Comparison of ENCODE assay signal across 24 mouse cellular contexts in genomic region chr8:3482240-3482740, GRCm38 (mm10). TPM values are rescaled to one million over a fixed set of nuclear protein-coding genes. Genes with fewer than 3 reads are reported as not detected.
DNase-seq lines count a peak whose midpoint lies in the region; ATAC-seq and TF ChIP-seq lines count a peak whose summit lies in the region.
"Had no signal": no experiment of that assay in that cellular context is flagged by ENCODE, and none has a peak within 500 bp of the region (broad histone marks: within the 10 kb centered on the region; RNA-seq: fewer than 3 reads in every experiment).

No protein-coding gene starts in this region.

- WGBS in liver, embryonic 13.5 days (ENCODE audit: insufficient replicate concordance): 67% methylated on average over 22 of the region's 22 CpGs
- WGBS in liver, postnatal 0 days (ENCODE audit: insufficient replicate concordance): 82% methylated on average over 22 of the region's 22 CpGs

- H3K27me3 ChIP-seq in liver, embryonic 13.5 days: peaks cover 14% of the 10 kb centered on the region
- peaks cover 3% of the 10 kb centered on the region; the same call in 1 of the 2 replicates for H3K27me3 ChIP-seq in liver, postnatal 0 days (ENCODE audit: insufficient read depth, low read length)
- H3K27me3 ChIP-seq in E14TG2a.4 (ENCODE audit: insufficient read depth, low read length): peaks cover 32% of the 10 kb centered on the region
- H3K27me3 ChIP-seq: CH12.LX; forebrain, embryonic 13.5 days; forebrain, embryonic 15.5 days; Patski had no signal

- no peak overlapping the region for H3K4me3 ChIP-seq in liver, embryonic 13.5 days (replicated peaks)
- no peak overlapping the region for H3K4me3 ChIP-seq in liver, postnatal 0 days (ENCODE audit: low read depth, low read length)
- peak overlapping the region; percentile 14; the same call in 1 of the 2 replicates for H3K4me3 ChIP-seq in E14TG2a.4 (replicated peaks; ENCODE audit: low read length)
- H3K4me3 ChIP-seq: embryonic facial prominence, embryonic 10.5 days; embryonic facial prominence, embryonic 12.5 days; forebrain, embryonic 13.5 days; forebrain, embryonic 15.5 days had no signal

- no peaks in the 10 kb centered on the region for H3K9me3 ChIP-seq in liver, embryonic 13.5 days (replicated peaks)
- H3K9me3 ChIP-seq in liver, postnatal 0 days (ENCODE audit: low read length): no peaks in the 10 kb centered on the region
- no peaks in the 10 kb centered on the region for H3K9me3 ChIP-seq in E14TG2a.4 (ENCODE audit: low read length)
- H3K9me3 ChIP-seq: embryonic facial prominence, embryonic 10.5 days; embryonic facial prominence, embryonic 12.5 days; forebrain, embryonic 13.5 days; forebrain, embryonic 15.5 days had no signal

- no peak overlapping the region for H3K27ac ChIP-seq in liver, embryonic 13.5 days
- no peak overlapping the region for H3K27ac ChIP-seq in liver, postnatal 0 days (ENCODE audit: low read depth)
- H3K27ac ChIP-seq: embryonic facial prominence, embryonic 10.5 days; embryonic facial prominence, embryonic 12.5 days; forebrain, embryonic 13.5 days; forebrain, embryonic 15.5 days had no signal

- peak; percentile 20 for DNase-seq in liver, embryonic 13.5 days
- no peak for DNase-seq in liver, postnatal 0 days
- DNase-seq in MEL-GATA-1-ER (ENCODE audit: extremely low read depth, low read depth): peak; percentile 40
- DNase-seq in ovary, postnatal 14 days (ENCODE audit: low spot score): no peak
- DNase-seq in thymus, postnatal 14 days: no peak
- DNase-seq: adrenal gland, adult 8-10 months; adrenal gland, postnatal 14 days; adrenal gland, postnatal 36 days; B cell, adult 2 months; cerebellum, adult 11-12 months; cerebellum, adult 2 months; cerebellum, adult 9-10 months; cerebellum, postnatal 10 days; cerebellum, postnatal 25 days; forebrain, postnatal 0 days had no signal

- H3K4me2 ChIP-seq in liver, embryonic 13.5 days: no peak overlapping the region
- H3K4me2 ChIP-seq in liver, postnatal 0 days (ENCODE audit: low read depth, low read length): no peak overlapping the region
- H3K4me2 ChIP-seq: embryonic facial prominence, embryonic 12.5 days; forebrain, embryonic 13.5 days; forebrain, embryonic 15.5 days had no signal

- TF ChIP-seq EP300 in liver, postnatal 0 days (IDR thresholded peaks at IDR 0.05; ENCODE audit: low read depth): no peak

- no peak overlapping the region for H3K9ac ChIP-seq in liver, embryonic 13.5 days
- H3K9ac ChIP-seq in liver, postnatal 0 days (replicated peaks): no peak overlapping the region
- H3K9ac ChIP-seq: embryonic facial prominence, embryonic 12.5 days; forebrain, embryonic 13.5 days; forebrain, embryonic 15.5 days; forebrain, postnatal 0 days had no signal

- H3K36me3 ChIP-seq in liver, embryonic 13.5 days: no peaks in the 10 kb centered on the region
- H3K36me3 ChIP-seq in liver, postnatal 0 days (replicated peaks; ENCODE audit: insufficient read depth, low read length): no peaks in the 10 kb centered on the region
- H3K36me3 ChIP-seq in E14TG2a.4 (ENCODE audit: insufficient read depth, low read length): no peaks in the 10 kb centered on the region
- H3K36me3 ChIP-seq: embryonic facial prominence, embryonic 10.5 days; embryonic facial prominence, embryonic 12.5 days; forebrain, embryonic 15.5 days had no signal

- ATAC-seq in liver, embryonic 13.5 days (ENCODE audit: low read depth): no peak
- ATAC-seq in liver, postnatal 0 days: no peak
- ATAC-seq: CD4-positive, CD25-positive, alpha-beta regulatory T cell, adult 4 months; forebrain, embryonic 13.5 days; forebrain, embryonic 15.5 days; forebrain, postnatal 0 days; Patski had no signal

- peaks cover 4% of the 10 kb centered on the region for H3K4me1 ChIP-seq in liver, embryonic 13.5 days (replicated peaks)
- H3K4me1 ChIP-seq in liver, postnatal 0 days (ENCODE audit: insufficient read depth): 0 out of 2 replicates have a peak, but pooled peaks cover 9% of the 10 kb centered on the region
- peaks cover 33% of the 10 kb centered on the region for H3K4me1 ChIP-seq in E14TG2a.4 (replicated peaks; ENCODE audit: low read depth, low read length)
- H3K4me1 ChIP-seq: embryonic facial prominence, embryonic 10.5 days; embryonic facial prominence, embryonic 12.5 days; forebrain, embryonic 13.5 days; forebrain, embryonic 15.5 days had no signal

- no peak for TF ChIP-seq CTCF in liver, postnatal 0 days (IDR thresholded peaks at IDR 0.05; ENCODE audit: low read depth)
- no peak for TF ChIP-seq CTCF in E14TG2a.4 (conservative IDR thresholded peaks at IDR 0.05; ENCODE audit: low read length)

RNA-seq across cellular contexts. Expression of gene Zfp358, which starts 10.6 kb away (rescaled TPM):
- polyA plus RNA-seq in liver, embryonic 13.5 days (2015; fragmentation: Nextera tagmentation; extraction: Ambion mirVana): 4.4 and 5.2 TPM in 2 replicates
- polyA plus RNA-seq in liver, postnatal 0 days (2015; fragmentation: Nextera tagmentation; extraction: Ambion mirVana): 4.9 and 6.3 TPM in 2 replicates

RNA-seq across cellular contexts. Expression of gene Tex45, which starts 11.6 kb away (rescaled TPM):
- polyA plus RNA-seq in liver, embryonic 13.5 days (2015; fragmentation: Nextera tagmentation; extraction: Ambion mirVana): not detected in 2 replicates
- polyA plus RNA-seq in liver, postnatal 0 days (2015; fragmentation: Nextera tagmentation; extraction: Ambion mirVana): not detected in 2 replicates
- polyA plus RNA-seq: activated CD4-positive, CD25-positive, alpha-beta regulatory T cell, adult 4 months; CD4-positive, CD25-positive, alpha-beta regulatory T cell, adult 4 months; Patski had no signal

RNA-seq across cellular contexts. Expression of gene Pex11g, which starts 14.8 kb away (rescaled TPM):
- polyA plus RNA-seq in liver, embryonic 13.5 days (2015; fragmentation: Nextera tagmentation; extraction: Ambion mirVana): 3.6 and 4.8 TPM in 2 replicates
- 14.8 and 14.9 TPM in 2 replicates for polyA plus RNA-seq in liver, postnatal 0 days (2015; fragmentation: Nextera tagmentation; extraction: Ambion mirVana)

RNA-seq across cellular contexts. Expression of gene Mcoln1, which starts 18.0 kb away (rescaled TPM):
- polyA plus RNA-seq in liver, embryonic 13.5 days (2015; fragmentation: Nextera tagmentation; extraction: Ambion mirVana): 19.8 and 19.9 TPM in 2 replicates
- polyA plus RNA-seq in liver, postnatal 0 days (2015; fragmentation: Nextera tagmentation; extraction: Ambion mirVana): 19.9 and 20.6 TPM in 2 replicates

RNA-seq across cellular contexts. Expression of gene Pnpla6, which starts 32.9 kb away (rescaled TPM):
- polyA plus RNA-seq in liver, embryonic 13.5 days (2015; fragmentation: Nextera tagmentation; extraction: Ambion mirVana): 10.6 and 12.4 TPM in 2 replicates
- polyA plus RNA-seq in liver, postnatal 0 days (2015; fragmentation: Nextera tagmentation; extraction: Ambion mirVana): 6.4 TPM in 2 replicates

Comparison
In these comparisons a context has a peak if more than half of its experiments do, and no peak if none do; other contexts are left out.
1. DNase-seq: peak in liver, embryonic 13.5 days (single experiment) and MEL-GATA-1-ER (single experiment); none in liver, postnatal 0 days (single experiment), ovary, postnatal 14 days (single experiment) and thymus, postnatal 14 days (single experiment).